Mouse (Mus musculus): ENCODE data around the gene Hsd11b1. TPM values are rescaled to one million over a fixed set of nuclear protein-coding genes. Genes with fewer than 3 reads are reported as not detected.

Gene Hsd11b1
- total and polyA plus RNA-seq, 3 experiments: not detected

- TF ChIP-seq ZMIZ1 (IDR thresholded peaks at IDR 0.05; ENCODE audit: low read depth, low read length): peak; percentile 76
- no peak for TF ChIP-seq POLR2AphosphoS5 (IDR thresholded peaks at IDR 0.05; ENCODE audit: borderline replicate concordance, low read depth, low read length)
- TF ChIP-seq TCF12 (IDR thresholded peaks at IDR 0.05; ENCODE audit: low read depth, low read length): 0 out of 2 replicates have a peak, but pooled peaks have one; percentile 51
- peak; percentile 80; the same call in 1 of the 2 replicates for TF ChIP-seq MXI1 (IDR thresholded peaks at IDR 0.05; ENCODE audit: low read depth, low read length)
- peak; percentile 78 for TF ChIP-seq TBP (IDR thresholded peaks at IDR 0.05; ENCODE audit: low read depth, low read length)
These were observed 90.7 kb downstream of the Hsd11b1 start (continued) for GRCm38 (mm10) chr1:193172991-193173809.

Other genes starting within 250 kb of the Hsd11b1 start
- gene Syt14, start 228.3 kb downstream of the Hsd11b1 start, total RNA-seq (2012; rRNA removed): 1.3 and 1.8 TPM in 2 replicates
- gene Syt14, start 228.3 kb downstream of the Hsd11b1 start, polyA plus RNA-seq (2012; ENCODE audit: insufficient read depth in 1 of 2, insufficient read length in 2 of 2, low read depth in 1 of 2, low replicate concordance in 2 of 2, missing spikeins in 1 of 2): 1 to 10 TPM in 1 of 2 experiments, not detected in 1; 2.4 TPM
- gene Diexf, start 133.8 kb downstream of the Hsd11b1 start, total RNA-seq (2012; rRNA removed): 20.6 and 21.8 TPM in 2 replicates
- gene Diexf, start 133.8 kb downstream of the Hsd11b1 start, polyA plus RNA-seq (2012; ENCODE audit: insufficient read depth in 1 of 2, insufficient read length in 2 of 2, low read depth in 1 of 2, low replicate concordance in 2 of 2, missing spikeins in 1 of 2): 10 to 100 TPM in 1 of 2 experiments, not detected in 1; 45.4 TPM
- gene Irf6, start 111.0 kb downstream of the Hsd11b1 start, total RNA-seq (2012; rRNA removed): 0.03 and 0.15 TPM in 2 replicates
- under 1 TPM in 1 of 2 experiments, not detected in 1; 0.19 TPM for gene Irf6, start 111.0 kb downstream of the Hsd11b1 start, polyA plus RNA-seq (2012; ENCODE audit: insufficient read depth in 1 of 2, insufficient read length in 2 of 2, low read depth in 1 of 2, low replicate concordance in 2 of 2, missing spikeins in 1 of 2)
- gene A130010J15Rik, start 96.0 kb downstream of the Hsd11b1 start, total RNA-seq (2012; rRNA removed): 12.5 and 13.2 TPM in 2 replicates
- 1 to 10 TPM in 1 of 2 experiments, not detected in 1; 5.8 TPM for gene A130010J15Rik, start 96.0 kb downstream of the Hsd11b1 start, polyA plus RNA-seq (2012; ENCODE audit: insufficient read depth in 1 of 2, insufficient read length in 2 of 2, low read depth in 1 of 2, low replicate concordance in 2 of 2, missing spikeins in 1 of 2)
- gene Traf3ip3, start 62.4 kb downstream of the Hsd11b1 start, total RNA-seq (2012; rRNA removed): 5.2 and 7.2 TPM in 2 replicates
- 1 to 10 TPM in 1 of 2 experiments, not detected in 1; 9.7 TPM for gene Traf3ip3, start 62.4 kb downstream of the Hsd11b1 start, polyA plus RNA-seq (2012; ENCODE audit: insufficient read depth in 1 of 2, insufficient read length in 2 of 2, low read depth in 1 of 2, low replicate concordance in 2 of 2, missing spikeins in 1 of 2)
- gene Lamb3, start 56.4 kb downstream of the Hsd11b1 start, total RNA-seq (2012; rRNA removed): 0.35 TPM in 1 of 2 replicates, not detected in the other
- under 1 TPM in 1 of 2 experiments, not detected in 1; 0.03 TPM for gene Lamb3, start 56.4 kb downstream of the Hsd11b1 start, polyA plus RNA-seq (2012; ENCODE audit: insufficient read depth in 1 of 2, insufficient read length in 2 of 2, low read depth in 1 of 2, low replicate concordance in 2 of 2, missing spikeins in 1 of 2)
- gene G0s2, start 9.1 kb upstream of the Hsd11b1 start, total RNA-seq (2012; rRNA removed): not detected in 2 replicates
- gene G0s2, start 9.1 kb upstream of the Hsd11b1 start, polyA plus RNA-seq (2012; ENCODE audit: insufficient read depth in 1 of 2, insufficient read length in 2 of 2, low read depth in 1 of 2, low replicate concordance in 2 of 2, missing spikeins in 1 of 2): not detected
- not detected in 2 replicates for gene Camk1g, start 106.2 kb upstream of the Hsd11b1 start, total RNA-seq (2012; rRNA removed)
- gene Camk1g, start 106.2 kb upstream of the Hsd11b1 start, polyA plus RNA-seq (2012; ENCODE audit: insufficient read depth in 1 of 2, insufficient read length in 2 of 2, low read depth in 1 of 2, low replicate concordance in 2 of 2, missing spikeins in 1 of 2): not detected

Measured in MEL (cell line).